Mouse (Mus musculus) embryo, embryonic 9.5 days (tissue): ENCODE results near the gene Ildr1.
A peak's percentile ranks its signal among the peaks of the same experiment; 100 is the strongest.

ENCODE experiments used
- DNase-seq: peaks from one replicate; pipeline ENCODE4 v3.0.0-alpha.2; 2017; ENCODE audit errors: extremely low spot score

Ildr1 gene

DNA sequence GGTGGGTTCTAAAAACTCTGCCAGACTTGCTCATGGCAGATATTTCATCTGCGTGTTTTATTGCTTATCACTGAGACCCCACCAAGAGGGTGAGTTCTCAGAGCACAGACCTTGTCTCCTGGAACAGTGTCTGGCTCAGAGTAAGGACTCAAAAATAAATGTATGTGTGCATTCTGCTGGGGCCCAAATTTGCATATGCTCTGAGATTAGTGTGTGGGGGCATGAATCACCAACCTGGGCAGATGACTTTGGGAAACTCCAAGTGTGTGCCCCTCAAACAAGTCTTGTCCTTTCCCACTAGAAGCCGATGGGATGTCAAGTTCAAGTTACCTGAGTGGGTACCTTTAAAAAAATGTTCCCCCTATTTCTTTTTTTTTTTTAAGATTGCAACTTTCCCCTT is 6.7 kb downstream of the Ildr1 start:
- DNase-seq, result no peak

DNA sequence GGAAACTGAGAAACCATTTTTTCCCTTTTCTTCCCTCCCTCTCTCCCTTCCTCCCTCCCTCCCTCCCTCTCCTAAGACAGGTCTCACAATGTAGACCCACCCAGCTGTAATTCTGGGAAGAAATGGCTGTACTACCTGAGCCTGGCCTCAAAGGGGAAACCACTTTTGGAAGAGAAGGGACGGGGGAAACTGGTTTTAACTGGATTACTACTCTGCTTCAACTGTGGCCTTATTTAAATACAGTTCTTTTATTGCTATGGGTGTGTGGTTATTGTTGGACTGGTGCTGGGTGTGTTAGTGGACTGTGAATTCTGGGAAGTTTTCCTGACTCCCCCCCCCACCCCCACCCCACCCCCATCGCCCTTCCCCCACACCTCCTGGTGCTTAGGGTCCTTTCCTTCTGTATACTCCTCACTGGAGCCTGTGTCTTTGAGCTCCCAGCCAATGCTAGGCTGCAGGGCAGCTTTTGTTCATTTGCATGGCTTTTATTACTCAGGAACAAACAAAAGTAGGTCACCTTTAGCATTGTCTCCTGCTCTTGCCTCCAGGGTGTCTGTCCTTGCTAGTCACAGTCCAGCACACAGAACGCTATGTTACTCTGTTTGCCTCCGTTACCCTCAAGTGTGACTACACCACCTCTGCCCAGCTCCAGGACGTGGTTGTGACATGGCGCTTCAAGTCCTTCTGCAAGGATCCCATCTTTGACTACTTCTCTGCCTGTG is 14.1 kb downstream of the Ildr1 start:
- DNase-seq, result no peak

DNA sequence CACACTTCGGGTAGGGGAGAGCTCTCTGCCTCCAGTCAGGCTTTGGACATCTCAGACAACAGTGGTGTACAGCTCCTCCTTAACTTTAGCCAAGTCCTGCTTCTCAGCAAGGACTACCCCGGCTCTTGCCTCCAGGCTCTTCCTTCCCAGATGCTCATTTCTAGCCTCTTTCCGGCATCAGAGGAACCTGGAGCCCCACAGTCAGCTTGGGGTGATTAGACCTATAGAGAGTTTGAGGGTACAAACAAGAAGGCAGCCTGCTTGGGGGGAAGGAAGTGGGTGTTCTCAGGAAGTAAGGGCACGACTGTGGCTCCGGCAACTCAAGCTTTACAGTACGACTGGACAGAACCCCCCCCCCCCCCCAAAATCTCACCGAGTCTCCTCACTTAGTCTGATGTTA is 15.0 kb downstream of the Ildr1 start:
- no peak for DNase-seq

DNA sequence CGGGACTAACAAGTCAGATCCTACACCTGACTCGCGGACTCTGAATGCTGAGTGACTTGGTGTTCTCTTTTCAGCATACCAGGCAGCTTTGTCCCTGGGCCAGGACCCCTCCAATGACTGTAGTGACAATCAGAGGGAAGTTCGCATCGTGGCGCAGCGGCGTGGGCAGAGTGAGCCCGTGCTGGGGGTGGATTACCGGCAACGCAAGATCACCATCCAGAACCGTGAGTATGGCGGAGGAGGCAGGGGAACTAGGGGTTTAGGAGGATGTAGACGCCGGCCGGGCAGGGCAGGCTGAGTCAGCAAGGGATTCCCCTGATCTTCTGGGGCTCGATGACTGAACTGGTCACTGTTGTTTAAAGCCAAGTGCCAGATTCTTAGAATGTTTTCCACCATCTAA is 15.6 kb downstream of the Ildr1 start:
- DNase-seq, result no peak

DNA sequence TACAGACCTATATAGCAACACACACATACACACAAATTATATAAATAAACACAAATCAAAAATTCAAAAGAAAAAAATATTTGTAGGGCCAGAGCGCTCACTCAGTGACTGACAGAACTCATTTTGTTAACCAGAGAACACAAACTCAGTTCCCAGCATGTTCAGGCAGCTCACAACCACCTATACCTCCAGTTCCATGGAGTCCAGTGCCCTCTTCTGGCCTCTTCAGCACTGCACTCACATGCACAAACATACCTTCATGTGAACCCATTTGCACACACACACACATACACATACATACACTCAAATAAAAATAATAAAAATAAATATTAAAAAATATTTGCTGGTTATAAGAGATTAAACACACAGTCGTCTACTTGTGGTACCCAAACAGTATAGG is 17.0 kb downstream of the Ildr1 start:
- no peak for DNase-seq

DNA sequence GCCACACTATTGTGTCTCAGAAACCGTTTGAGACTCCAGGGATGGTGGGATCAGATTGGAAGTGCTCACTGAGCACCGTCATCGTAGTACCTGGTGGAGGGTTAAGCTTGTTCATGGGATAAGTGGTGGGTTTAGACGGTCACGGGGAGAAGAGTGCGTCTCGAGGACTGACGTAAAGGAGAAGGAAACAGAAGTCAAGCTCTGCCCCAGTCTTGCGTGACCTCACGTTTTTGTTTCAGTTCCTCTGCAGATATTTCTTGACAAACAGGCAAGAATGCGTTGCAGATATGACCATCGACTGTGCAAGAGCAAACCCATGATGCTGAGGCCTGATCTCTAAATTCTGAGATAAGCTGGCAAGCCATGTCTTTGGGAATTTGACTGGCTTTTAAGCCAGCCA is 18.0 kb downstream of the Ildr1 start:
- no peak for DNase-seq

DNA sequence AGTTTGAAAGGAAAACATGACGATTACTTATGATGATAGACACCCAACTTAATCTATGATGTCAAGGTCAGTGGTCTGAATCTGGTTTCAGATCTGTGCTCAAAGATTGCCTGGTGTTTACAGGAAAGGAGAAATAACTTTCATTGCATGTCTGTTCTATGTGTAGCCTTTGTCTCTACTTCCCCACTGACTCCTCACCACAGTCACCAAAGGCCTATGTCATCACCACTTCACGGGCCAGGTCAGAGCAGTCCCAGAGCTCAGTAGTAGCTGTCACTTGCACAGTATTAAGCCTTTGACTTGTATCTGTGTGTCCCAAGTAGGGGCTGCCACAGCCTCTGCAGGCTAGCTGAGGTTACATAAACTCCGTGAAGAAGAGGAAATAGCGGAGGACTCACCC is 23.7 kb downstream of the Ildr1 start:
- no peak for DNase-seq

DNA sequence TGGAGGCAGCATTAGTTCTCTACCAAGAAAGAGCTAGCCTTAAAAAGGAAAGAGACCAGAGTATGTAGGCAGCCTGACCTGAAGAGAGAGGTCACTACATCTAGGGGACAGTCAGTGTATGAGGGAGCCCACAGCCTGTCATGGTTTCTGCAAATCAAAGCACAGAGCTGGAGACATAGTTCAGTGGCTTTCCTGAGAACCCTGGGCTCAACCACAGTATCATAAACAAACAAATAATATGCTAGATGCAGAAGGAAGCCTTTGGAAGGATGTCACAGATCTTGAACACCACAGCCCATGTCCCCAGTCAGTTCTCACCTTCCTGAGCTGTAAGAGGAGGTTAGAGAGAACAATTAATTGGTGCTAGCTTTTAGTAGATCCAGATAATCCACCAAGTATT is 24.9 kb downstream of the Ildr1 start:
- no peak for DNase-seq

DNA sequence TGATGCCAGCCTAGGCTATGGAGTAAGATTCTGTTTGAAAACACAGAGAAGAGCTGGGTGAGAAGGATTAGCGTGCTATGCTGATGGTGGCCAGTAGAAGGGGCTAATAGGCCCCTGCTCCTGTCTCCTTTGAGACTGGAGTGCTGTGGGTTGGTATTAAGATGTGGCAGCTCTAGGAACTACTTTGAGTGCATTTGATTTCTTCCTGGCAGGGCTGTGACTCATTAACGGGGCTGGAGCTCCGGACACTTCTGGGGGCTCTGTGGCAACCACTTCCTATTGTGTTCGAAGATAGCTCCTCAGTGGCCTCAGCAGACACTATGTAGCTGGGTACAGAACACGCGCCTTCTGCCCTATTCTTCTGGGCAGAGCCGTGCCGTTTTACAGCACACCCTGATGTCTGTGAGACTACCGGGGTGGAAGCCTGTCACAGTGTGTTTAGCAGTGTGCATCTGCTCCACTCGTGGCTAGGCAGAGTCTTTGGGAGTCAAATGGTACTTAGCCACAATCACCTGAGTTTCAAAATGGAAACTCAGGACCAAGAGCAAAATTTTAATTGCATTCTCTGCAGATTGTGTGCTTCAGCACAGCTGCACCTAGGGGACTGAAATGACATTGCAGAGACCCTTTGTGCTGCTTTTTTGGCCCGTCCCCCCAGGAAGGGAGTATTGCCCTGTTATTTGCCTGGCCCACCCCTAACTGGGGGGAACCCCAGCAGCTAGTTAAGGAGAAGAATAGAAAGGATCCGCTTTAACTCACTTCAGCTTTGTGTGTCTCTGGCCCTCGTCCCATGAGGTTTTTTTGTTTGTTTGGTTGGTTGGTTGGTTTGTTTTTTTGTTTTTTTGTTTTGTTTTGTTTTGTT is 26.6 kb downstream of the Ildr1 start:
- DNase-seq, result peak; percentile 10

DNA sequence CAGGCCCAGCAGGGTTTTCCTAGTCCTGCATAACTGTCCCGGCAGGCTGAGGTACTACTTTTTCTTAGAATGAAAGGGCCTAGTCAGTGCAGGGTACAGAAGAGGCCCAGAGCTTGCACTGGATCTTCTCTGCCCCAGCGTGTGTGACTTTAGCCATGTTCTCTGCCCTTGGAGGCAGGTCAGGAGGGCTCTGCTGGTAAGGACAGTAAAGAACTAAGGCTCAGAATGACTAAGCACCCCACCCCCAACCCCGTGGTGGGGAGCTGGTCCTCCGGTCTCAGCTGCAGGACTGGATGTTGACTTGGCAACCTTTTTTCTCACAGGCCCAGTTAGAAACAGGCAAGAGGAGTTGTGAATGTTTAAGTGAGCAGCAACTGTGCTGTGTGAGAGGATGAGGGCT is 29.0 kb downstream of the Ildr1 start:
- DNase-seq, result peak; percentile 5

DNA sequence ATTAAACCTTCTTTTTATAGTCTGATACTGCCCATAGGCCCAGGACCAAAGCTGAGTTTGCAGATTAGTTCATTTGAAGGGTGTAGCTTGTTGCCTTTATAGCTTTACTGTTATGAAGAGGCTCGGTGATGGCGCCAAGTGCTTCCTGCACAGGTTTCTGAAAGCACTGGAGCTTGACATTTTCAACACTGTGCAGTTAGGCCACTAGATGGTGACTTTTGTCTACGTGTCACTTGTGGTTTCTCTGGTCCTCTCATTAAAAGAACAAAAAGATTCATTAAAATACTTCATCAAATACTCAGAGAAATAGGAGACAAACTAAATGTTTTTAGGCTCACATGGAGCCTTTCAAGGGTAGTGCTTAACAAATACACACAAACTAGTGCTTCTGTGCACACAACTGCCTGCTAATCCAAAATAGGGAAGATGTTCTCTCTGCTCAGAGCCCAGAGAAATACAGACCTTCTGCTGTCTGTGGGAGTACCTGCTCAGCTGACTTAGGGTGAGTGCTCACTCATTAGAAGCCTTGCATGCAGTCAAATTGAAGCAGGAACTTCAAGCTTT is 30.2 kb downstream of the Ildr1 start:
- DNase-seq, result no peak

DNA sequence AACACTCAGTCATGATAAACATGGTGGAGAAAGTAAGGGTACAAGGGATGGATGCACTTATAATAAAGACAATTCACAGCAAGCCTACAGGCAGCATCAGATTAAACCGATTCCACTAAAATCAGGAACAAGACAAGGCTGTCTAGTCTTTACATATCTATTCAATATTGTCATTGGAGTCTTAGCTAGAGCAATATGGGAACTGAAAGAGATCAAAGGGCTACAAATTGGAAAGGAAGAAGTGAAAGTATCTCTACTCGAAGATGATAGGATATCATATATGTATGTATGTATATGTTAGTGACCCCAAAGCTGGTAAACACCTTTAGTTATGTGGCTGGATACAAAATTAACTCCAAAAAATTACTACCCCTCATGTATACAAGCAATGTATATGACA is 35.2 kb downstream of the Ildr1 start:
- no peak for DNase-seq

DNA sequence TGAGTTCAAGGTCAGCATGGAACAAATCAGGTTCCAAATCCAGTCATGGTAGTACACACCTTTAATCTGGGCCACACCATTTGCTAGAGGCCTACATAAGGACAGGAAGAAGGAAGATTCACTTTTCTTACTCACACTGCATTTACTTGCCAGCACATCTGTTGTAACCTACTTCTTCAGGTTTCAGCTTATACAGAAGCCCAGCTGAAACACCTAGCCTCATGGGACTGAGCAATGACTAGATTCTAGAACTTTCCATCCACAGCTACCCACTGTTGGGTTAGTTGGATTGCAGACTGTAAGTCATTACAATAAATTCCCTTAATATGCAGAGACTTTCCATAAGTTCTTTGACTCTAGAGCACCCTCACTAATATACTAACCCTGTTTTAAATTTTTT is 38.8 kb downstream of the Ildr1 start:
- no peak for DNase-seq

DNA sequence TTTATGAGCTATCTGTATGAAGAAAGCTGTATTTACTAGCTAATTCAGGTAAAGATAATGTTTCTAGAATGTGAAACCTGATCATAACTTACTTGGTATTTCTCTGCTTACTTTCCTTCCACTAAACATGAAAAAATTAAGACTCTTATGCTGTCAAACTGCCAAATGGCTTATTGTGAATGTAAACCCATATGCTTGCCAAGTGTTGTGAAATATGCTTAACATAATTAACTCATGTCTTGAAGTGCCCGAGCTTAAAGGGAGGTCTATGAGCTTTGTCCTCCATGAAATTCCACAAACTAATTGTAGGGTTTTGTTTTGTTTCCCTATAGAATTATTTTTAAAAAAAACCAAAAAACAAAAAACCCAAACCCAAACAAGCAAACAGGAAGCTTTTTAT is 40.0 kb downstream of the Ildr1 start:
- no peak for DNase-seq

DNA sequence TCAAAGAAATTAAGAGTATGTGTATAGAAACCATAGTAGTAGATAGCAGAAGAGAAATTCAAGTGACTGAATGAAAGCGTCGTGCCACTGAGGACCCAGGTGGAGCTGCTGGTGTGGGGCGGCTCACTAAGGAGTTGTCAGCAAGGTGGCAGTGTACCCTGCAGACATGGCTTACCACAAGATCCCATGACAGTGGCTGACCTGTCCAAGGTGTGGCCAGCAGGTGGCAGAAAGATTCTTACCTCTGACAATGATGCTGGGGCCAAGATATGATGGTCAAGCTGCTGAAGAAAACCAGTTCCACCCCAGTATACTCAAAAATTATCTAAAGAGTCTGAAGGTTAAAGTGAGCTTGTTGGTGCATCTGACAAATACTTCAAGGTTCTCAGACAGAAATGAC is 41.6 kb downstream of the Ildr1 start:
- no peak for DNase-seq

DNA sequence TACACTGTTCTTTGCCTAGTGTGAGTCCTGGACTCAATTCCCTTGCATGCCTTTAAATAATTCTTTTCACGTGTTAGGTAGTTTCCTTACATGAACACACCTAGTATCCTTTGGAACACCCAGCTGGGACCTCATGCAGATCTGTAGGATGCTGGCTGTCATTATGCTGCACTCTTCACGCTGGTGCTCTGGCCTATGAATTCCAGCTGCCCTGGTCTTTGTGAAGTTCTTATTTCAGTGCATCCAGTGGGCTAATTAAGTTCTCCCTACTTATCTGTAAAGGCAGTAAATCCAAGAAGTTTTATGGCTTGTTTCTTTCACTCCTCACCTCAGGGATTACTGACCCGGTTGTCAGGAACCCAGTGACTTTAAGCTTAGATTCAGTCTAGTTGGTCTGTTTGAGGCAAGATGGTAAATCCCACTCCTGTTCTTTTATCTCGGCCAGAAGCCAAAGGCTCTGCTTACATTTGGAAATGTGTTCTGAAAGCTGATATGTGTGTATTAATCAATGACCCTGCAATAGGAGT is 45.7 kb downstream of the Ildr1 start:
- DNase-seq, result no peak

DNA sequence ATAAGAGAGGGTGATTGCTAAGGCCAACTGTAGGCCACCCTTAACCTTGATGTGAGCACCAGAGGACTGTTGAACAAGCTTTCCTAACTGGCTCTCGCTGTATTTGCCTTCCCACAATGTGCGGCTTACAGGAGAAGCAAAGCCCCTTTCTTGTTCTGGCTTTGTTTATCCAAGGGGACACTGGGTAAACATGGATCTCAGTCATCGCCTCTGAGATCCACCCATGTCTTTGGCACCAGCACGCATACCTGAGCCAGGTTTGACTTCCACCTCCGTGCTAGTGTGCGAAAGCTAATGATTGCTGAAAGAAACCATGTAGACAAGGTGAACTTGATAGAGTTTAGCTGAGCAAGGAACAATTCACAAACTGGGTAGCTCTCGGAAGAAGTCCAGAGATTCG is 49.8 kb downstream of the Ildr1 start:
- DNase-seq, result no peak

DNA sequence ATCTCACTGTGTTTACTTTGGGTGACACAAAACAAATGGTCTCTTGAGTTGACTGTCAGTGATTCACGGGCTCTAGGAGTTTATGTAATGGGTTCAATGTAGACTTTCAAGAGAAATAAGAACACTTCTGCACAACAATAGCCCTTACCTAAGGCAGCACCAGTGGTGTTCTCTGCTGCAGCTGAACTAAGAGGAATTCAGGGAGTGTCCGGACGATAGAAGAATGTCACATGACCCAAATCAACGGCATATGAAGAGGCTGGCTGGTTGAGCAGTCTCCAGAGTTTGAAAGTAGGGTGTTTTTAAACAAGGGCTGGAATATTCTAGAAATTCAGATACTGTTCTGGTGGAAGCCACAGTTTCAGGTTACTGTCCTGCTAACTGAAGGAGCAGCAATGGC is 53.3 kb downstream of the Ildr1 start:
- DNase-seq, result no peak

DNA sequence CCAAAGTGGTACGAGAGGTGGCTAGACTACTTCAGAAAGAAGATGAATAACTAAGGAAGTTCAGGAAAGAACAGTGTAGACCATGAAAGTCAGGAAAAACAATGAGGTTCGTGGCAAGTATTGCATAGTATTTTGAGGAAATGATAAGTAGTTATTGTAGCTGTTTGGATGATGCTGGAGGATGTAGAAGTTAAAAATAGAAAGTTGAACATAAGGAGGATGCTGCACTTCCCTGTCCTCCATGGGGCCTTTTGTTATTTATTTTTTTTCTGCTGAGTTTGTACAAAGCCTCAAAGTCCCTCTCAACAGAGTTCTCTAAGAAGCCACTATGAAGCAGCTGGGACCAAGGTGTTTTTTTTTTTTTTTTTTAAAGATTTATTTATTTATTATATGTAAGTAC is 54.0 kb downstream of the Ildr1 start:
- DNase-seq, result no peak

DNA sequence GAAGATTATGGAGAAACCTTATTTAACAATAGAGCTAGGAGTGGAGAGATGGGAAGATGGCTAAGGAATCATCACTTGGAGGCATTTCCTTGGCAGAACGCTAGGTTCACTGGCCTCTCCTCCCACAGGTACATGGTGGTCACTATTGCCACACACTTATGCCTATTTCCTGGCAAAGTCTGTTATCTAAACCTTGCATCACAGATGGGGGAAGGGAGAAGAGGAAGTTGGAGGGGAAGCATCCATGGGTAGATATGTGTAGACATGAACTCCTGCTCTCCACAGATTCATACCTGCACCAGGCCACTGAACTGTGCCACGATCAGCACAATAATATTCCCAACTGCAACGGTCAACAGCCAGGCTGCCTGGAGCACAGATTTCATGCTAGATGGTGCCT is 58.2 kb downstream of the Ildr1 start:
- DNase-seq, result no peak

DNA sequence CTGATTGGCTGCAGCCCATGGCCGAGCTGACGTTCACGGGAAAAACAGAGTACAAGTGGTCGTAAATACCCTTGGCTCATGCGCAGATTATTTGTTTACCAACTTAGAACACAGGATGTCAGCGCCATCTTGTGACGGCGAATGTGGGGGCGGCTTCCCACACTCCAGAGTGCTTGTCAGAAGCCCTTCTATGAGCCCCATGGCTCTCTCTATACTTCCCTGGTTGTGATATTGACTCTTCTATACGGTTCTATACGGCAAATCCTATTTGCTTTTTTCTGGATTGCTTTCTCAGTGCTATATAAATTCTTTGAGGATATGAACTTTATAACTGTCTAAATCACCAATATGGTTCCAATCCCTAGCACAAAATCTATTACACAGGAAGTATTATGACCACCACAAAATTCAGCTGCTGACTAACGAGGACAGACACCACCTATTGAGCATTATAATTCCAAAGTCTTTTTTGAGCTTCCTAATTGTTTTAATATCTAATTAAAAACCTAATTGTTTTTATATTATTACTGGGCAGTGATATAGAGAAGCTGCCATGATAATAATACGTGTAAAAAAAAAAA is 76.5 kb downstream of the Ildr1 start:
- DNase-seq, result no peak

DNA sequence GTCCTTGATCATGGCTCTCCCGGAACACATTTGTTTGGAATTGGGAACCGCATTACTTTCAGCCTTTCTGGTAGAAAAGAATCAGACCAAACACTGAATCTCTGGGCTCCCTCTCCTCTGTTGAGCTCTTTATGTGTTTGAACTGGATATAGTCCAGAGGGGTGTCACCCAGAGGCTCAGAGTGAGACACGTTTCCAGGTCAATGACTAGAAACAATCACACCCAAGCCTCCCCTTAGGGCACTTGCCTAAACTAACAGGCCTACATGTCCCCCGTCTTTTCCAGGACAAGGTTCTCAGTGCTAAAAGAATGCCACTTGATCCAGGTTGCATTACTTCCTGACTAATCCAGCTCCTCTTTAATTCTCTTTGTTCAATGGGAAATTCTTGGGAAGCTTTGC is 77.1 kb downstream of the Ildr1 start:
- no peak for DNase-seq

DNA sequence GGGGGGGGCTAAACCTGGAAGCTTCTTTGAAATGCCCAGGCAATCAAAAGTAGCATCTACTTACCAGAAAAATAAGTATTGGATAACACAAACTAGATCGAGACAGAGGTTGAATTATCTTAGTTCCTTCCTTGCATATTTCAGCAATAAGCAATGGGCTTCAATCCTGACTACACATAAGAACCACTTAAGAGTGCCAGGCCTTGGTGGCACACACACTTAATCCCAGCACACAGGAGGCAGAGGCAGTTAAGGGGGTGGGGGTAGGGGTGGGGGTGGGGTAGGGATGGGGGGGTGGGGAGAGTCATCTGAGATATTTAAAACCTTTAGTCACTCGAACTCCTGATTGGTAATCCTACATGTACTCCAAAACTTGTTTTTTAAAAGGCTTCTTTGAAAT is 77.5 kb downstream of the Ildr1 start:
- no peak for DNase-seq
